Mouse (Mus musculus): ENCODE measurements at regions not wholly inside any gene's neighbourhood (a gene's known extent, or its start where the extent isn't known, plus 50 kb on each side); places are given as distances from the start of the nearest gene placed in this dataset.

DNA sequence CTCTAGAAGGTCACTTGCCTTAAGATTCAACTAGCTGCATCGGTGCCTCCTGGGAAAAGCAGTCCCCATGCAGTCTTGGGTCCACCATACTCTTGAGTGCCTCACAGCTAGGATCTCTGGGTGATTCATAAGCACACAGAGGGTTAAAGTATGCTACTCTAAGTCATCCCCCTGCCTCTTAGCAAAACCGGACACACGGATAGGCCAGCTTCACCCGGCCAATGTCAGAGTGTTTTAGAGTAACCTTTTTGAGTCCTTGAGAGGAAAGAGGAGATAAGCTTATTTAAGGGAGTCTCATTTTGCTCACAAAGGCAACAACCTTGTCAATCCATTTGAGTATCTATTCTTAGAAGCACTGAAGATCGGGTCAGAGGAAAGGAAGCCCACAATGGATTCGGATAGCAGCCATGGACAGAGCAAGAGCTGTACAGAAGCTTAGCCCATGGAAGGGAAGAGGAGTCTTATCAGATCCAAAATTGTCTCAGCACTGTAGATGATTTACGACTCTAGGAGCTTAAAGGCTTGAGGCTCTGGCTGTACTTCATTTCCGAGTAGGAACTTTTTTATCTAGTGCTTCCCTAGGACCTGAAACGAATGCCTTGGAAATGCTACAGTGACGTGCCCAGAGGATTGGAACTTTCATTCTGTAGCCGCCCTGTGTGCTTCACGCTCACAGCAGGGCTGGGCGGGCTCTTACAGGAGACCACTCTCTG, 55.0 kb upstream of the Eml4 start:
- TF ChIP-seq POLR2A (IDR thresholded peaks at IDR 0.05; ENCODE audit: insufficient read depth, low read depth, low read length) (no peak), CTCF (IDR thresholded peaks at IDR 0.05; ENCODE audit: insufficient read depth, low read depth, low read length) (no peak)
